ENCODE assay signal across 8 mouse cellular contexts in the genomic region with DNA sequence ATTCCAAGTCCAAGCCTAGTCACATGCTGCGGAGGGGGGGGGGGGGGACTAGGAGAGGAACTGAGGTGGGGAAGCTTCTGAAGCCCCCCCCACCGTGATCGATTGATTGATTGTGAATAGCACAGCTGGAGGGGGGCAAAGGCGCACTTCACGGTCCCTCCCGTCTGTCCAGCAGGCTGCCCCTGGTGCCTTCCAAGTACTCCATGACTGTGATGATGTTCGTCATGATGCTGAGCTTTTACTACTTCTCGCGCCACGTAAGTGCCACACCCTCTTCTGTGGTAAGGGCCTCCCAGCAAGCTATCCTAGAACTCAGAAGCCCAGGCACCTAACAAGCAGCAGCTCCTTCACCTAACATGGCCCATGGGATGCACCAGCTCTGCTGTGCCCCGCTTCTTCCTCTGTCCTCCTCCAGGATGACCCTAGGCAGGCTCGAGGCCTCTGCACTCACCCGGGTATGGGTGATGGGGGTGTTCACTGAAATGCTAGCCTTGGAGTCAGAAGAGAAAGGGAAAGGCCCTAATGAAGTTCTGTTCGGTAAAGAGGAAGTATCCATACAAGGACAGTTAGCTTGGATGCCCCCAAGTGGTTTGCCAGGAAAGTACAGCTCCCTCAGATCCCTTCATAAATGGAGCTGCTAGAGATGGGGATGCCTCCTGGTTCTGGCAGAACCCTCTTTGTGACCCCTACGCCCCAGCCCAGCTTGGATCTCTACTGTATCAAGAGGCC. TPM values are rescaled to one million over a fixed set of nuclear protein-coding genes. Genes with fewer than 3 reads are reported as not detected.
DNase-seq lines count a peak whose midpoint lies in the region; ATAC-seq lines count a peak whose summit lies in the region.

No protein-coding gene starts in this region.

- H3K4me2 ChIP-seq in stomach, embryonic 14.5 days (replicated peaks; ENCODE audit: low read depth, low read length) = no peak overlapping the region

- H3K4me3 ChIP-seq in stomach, embryonic 14.5 days (ENCODE audit: low read depth, low read length) = no peak overlapping the region

- no peaks in the 10 kb centered on the region for H3K27me3 ChIP-seq in stomach, embryonic 14.5 days (ENCODE audit: control insufficient read depth, insufficient read depth, low read length)

- DNase-seq in gastrocnemius, adult 18-20 months (ENCODE audit: low spot score) = peak; percentile 59
- no peak for DNase-seq in gastrocnemius, postnatal 25 days
- peak; percentile 61 for DNase-seq in cerebellum, adult 8-10 months
- DNase-seq in heart, adult 9 months (ENCODE audit: low spot score in 2 of 2) = peak; percentile 35 to 54
- DNase-seq in layer of hippocampus, adult 9-11 months = peak; percentile 61

- ATAC-seq in CD4-positive, CD25-positive, alpha-beta regulatory T cell, adult 4 months = peak; percentile 89
- ATAC-seq in megakaryocyte, adult 5-6 weeks (ENCODE audit: poor library complexity, severe bottlenecking) = peak; percentile 93
- ATAC-seq in stomach, embryonic 14.5 days (ENCODE audit: insufficient number of reproducible peaks, insufficient read depth, low FRiP score, low read depth) = 0 out of 2 replicates have a peak, but pooled peaks have one; percentile 30

- H3K9ac ChIP-seq in stomach, embryonic 14.5 days (replicated peaks; ENCODE audit: low read depth, low read length) = no peak overlapping the region

- no peak overlapping the region for H3K27ac ChIP-seq in stomach, embryonic 14.5 days (ENCODE audit: low read length)

- 84% methylated on average over 15 of the region's 15 CpGs for whole genome bisulfite sequencing in stomach, embryonic 14.5 days

- no peaks in the 10 kb centered on the region for H3K4me1 ChIP-seq in stomach, embryonic 14.5 days (ENCODE audit: control insufficient read depth, insufficient read depth, low read length)

- peaks cover 41% of the 10 kb centered on the region for H3K36me3 ChIP-seq in stomach, embryonic 14.5 days (ENCODE audit: control insufficient read depth, insufficient read depth, low read length)

- no peaks in the 10 kb centered on the region for H3K9me3 ChIP-seq in stomach, embryonic 14.5 days (ENCODE audit: control insufficient read depth, low read depth, low read length)

RNA-seq across cellular contexts. Expression of gene Ptrhd1, which starts 25.3 kb away (rescaled TPM):
- 1 to 10 TPM; 5.3 to 5.8 TPM for total RNA-seq in gastrocnemius, adult 18-20 months (2021)
- total RNA-seq in gastrocnemius, postnatal 25 days (2021) = 1 to 10 TPM; 4.0 to 4.5 TPM
- 1 to 10 TPM; 4.1 to 4.5 TPM for polyA plus RNA-seq in CD4-positive, CD25-positive, alpha-beta regulatory T cell, adult 4 months (2017; shearing (Covaris generic))
- total RNA-seq in megakaryocyte, adult 5-6 weeks (2015) = 8.7 and 10.7 TPM in 2 replicates
- 7.4 and 7.8 TPM in 2 replicates for total RNA-seq in megakaryocyte, adult 5-6 weeks (2017)
- 5.7 and 5.9 TPM in 2 replicates for polyA plus RNA-seq in stomach, embryonic 14.5 days (2014; fragmentation: Nextera tagmentation; extraction: Ambion mirVana)

RNA-seq across cellular contexts. Expression of gene Cenpo, which starts 25.5 kb away (rescaled TPM):
- total RNA-seq in gastrocnemius, adult 18-20 months (2021) = 1 to 10 TPM; 1.7 to 1.8 TPM
- 1 to 10 TPM; 1.5 to 1.8 TPM for total RNA-seq in gastrocnemius, postnatal 25 days (2021)
- 10 to 100 TPM; 22.5 to 36.8 TPM for polyA plus RNA-seq in CD4-positive, CD25-positive, alpha-beta regulatory T cell, adult 4 months (2017; shearing (Covaris generic))
- 11.6 and 20.2 TPM in 2 replicates for total RNA-seq in megakaryocyte, adult 5-6 weeks (2015)
- total RNA-seq in megakaryocyte, adult 5-6 weeks (2017) = 28.9 and 34.8 TPM in 2 replicates
- polyA plus RNA-seq in stomach, embryonic 14.5 days (2014; fragmentation: Nextera tagmentation; extraction: Ambion mirVana) = 15.6 and 17.0 TPM in 2 replicates

Comparison
In these comparisons a context has a peak if more than half of its experiments do, and no peak if none do; other contexts are left out.
1. ATAC-seq: peak in every context shown above with its lines; median percentile 93 in megakaryocyte, adult 5-6 weeks; 89 in CD4-positive, CD25-positive, alpha-beta regulatory T cell, adult 4 months; 30 in stomach, embryonic 14.5 days.
2. RNA of gene Cenpo, which starts 25.5 kb away (total RNA-seq): 11.6 to 34.8 TPM in megakaryocyte, adult 5-6 weeks; 1.5 to 1.8 TPM in gastrocnemius, postnatal 25 days and 1.7 to 1.8 TPM in gastrocnemius, adult 18-20 months; every median in the first group is over 4 times any median in the second.